In the genomic region with DNA sequence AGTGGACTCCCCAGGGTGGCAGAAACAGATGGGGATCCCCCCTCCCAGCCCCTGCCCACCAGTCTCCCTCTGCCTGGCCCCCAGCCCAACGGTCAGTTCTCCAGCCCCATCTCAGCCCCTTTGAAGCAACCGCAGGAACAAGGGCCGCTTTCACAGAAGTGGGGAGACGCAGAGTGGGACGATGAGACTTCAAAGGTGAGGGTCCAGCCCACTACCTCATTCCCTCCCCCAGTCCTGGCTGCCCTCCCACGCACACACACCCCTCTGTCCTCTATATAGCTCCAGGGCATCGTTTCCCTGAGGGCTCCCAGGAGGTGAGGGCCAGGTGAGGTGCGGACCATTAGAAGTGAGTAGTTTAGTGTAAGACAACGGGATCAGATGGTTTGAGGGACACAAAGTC, we compare ENCODE assay signal across 28 mouse cellular contexts. TPM values are rescaled to one million over a fixed set of nuclear protein-coding genes. Genes with fewer than 3 reads are reported as not detected.
A peak's percentile ranks its signal among the peaks of the same experiment; 100 is the strongest.
DNase-seq lines count a peak whose midpoint lies in the region; ATAC-seq and TF ChIP-seq lines count a peak whose summit lies in the region.
"Had no signal": no experiment of that assay in that cellular context is flagged by ENCODE, and none has a peak within 500 bp of the region (broad histone marks: within the 10 kb centered on the region; RNA-seq: fewer than 3 reads in every experiment).

Gene Prss56, plus strand, starts transcription at position 301 of the 400 bp plus-strand sequence.

- H3K4me3 ChIP-seq in hindbrain, embryonic 10.5 days = no peak within 1 kb of the TSS
- no peak within 1 kb of the TSS for H3K4me3 ChIP-seq in hindbrain, embryonic 12.5 days
- peak within 1 kb of the TSS; percentile 67 for H3K4me3 ChIP-seq in E14TG2a.4 (replicated peaks; ENCODE audit: low read length)
- H3K4me3 ChIP-seq in ES-E14 (ENCODE audit: insufficient read depth in 1 of 2, low read depth in 1 of 2, low read length in 2 of 2, poor library complexity in 1 of 2, severe bottlenecking in 1 of 2) = peak within 1 kb of the TSS; percentile 26 to 45; a peak in 2 of 4 replicates
- H3K4me3 ChIP-seq in macrophage (ENCODE audit: inconsistent target) = no peak within 1 kb of the TSS
- H3K4me3 ChIP-seq in midbrain, embryonic 13.5 days (replicated peaks) = no peak within 1 kb of the TSS
- H3K4me3 ChIP-seq: embryonic facial prominence, embryonic 13.5 days; erythroblast, embryonic 14.5 days; forebrain, embryonic 10.5 days had no signal

- no peak for TF ChIP-seq CTCF in E14TG2a.4 (conservative IDR thresholded peaks at IDR 0.05; ENCODE audit: low read length)

- in situ Hi-C loops in ES-E14 (cut with MboI; ENCODE audit: low sequenced_read_pairs in 2 of 2, unreplicated experiment in 2 of 2) = no loop called here

- peaks cover 40% of the 10 kb centered on the region for H3K4me1 ChIP-seq in hindbrain, embryonic 10.5 days (replicated peaks)
- H3K4me1 ChIP-seq in hindbrain, embryonic 12.5 days = peaks cover 22% of the 10 kb centered on the region
- H3K4me1 ChIP-seq in E14TG2a.4 (replicated peaks; ENCODE audit: low read depth, low read length) (peaks cover 51% of the 10 kb centered on the region), ES-E14 (ENCODE audit: control insufficient read depth in 2 of 2, insufficient read depth in 2 of 2, low read length in 2 of 2, poor library complexity in 1 of 2) (peaks cover 2 to 15% of the 10 kb centered on the region in 2 experiments; a peak in 3 of 4 replicates)
- peaks cover 21% of the 10 kb centered on the region for H3K4me1 ChIP-seq in midbrain, embryonic 13.5 days (replicated peaks)

- H3K4me2 ChIP-seq in hindbrain, embryonic 12.5 days (replicated peaks) = no peak within 1 kb of the TSS
- H3K4me2 ChIP-seq in midbrain, embryonic 13.5 days (replicated peaks) = no peak within 1 kb of the TSS

- H3K27me3 ChIP-seq in hindbrain, embryonic 10.5 days (ENCODE audit: insufficient read depth, poor library complexity, severe bottlenecking) = peaks cover 83% of the 10 kb centered on the region
- peaks cover 66% of the 10 kb centered on the region for H3K27me3 ChIP-seq in hindbrain, embryonic 12.5 days
- H3K27me3 ChIP-seq in E14TG2a.4 (ENCODE audit: insufficient read depth, low read length) = peaks cover 69% of the 10 kb centered on the region
- H3K27me3 ChIP-seq in midbrain, embryonic 13.5 days = peaks cover 54% of the 10 kb centered on the region

- no peaks in the 10 kb centered on the region for H3K36me3 ChIP-seq in hindbrain, embryonic 10.5 days
- H3K36me3 ChIP-seq in hindbrain, embryonic 12.5 days = no peaks in the 10 kb centered on the region
- H3K36me3 ChIP-seq in E14TG2a.4 (ENCODE audit: insufficient read depth, low read length) (no peaks in the 10 kb centered on the region), ES-E14 (ENCODE audit: control insufficient read depth, insufficient read depth, low read length, poor library complexity, severe bottlenecking) (no peaks in the 10 kb centered on the region), macrophage (ENCODE audit: inconsistent target) (no peaks in the 10 kb centered on the region)
- H3K36me3 ChIP-seq in midbrain, embryonic 13.5 days = no peaks in the 10 kb centered on the region
- H3K36me3 ChIP-seq: embryonic facial prominence, embryonic 13.5 days; embryonic facial prominence, embryonic 15.5 days; forebrain, embryonic 10.5 days; forebrain, embryonic 12.5 days had no signal

- 0 out of 2 replicates have a peak within 1 kb of the TSS, but pooled peaks have one; percentile 12 for H3K27ac ChIP-seq in hindbrain, embryonic 10.5 days
- no peak within 1 kb of the TSS for H3K27ac ChIP-seq in hindbrain, embryonic 12.5 days
- H3K27ac ChIP-seq in ES-E14 (ENCODE audit: insufficient read depth, low read depth, low read length, poor library complexity, severe bottlenecking) = no peak within 1 kb of the TSS
- H3K27ac ChIP-seq in macrophage = peak within 1 kb of the TSS; percentile 93; the same call in 1 of the 2 replicates
- no peak within 1 kb of the TSS for H3K27ac ChIP-seq in midbrain, embryonic 13.5 days
- H3K27ac ChIP-seq: embryonic facial prominence, embryonic 13.5 days; embryonic facial prominence, embryonic 15.5 days; forebrain, embryonic 10.5 days; forebrain, embryonic 12.5 days had no signal

- H3K79me2 ChIP-seq in macrophage (ENCODE audit: inconsistent target) = no peaks in the 10 kb centered on the region

- H3K9ac ChIP-seq in hindbrain, embryonic 12.5 days = no peak within 1 kb of the TSS
- no peak within 1 kb of the TSS for H3K9ac ChIP-seq in ES-E14 (ENCODE audit: insufficient read depth, low read depth, low read length, poor library complexity, severe bottlenecking)
- H3K9ac ChIP-seq in midbrain, embryonic 13.5 days (replicated peaks) = no peak within 1 kb of the TSS
- H3K9ac ChIP-seq: embryonic facial prominence, embryonic 13.5 days; embryonic facial prominence, embryonic 15.5 days; forebrain, embryonic 12.5 days had no signal

- no peaks in the 10 kb centered on the region for H3K9me3 ChIP-seq in hindbrain, embryonic 10.5 days
- H3K9me3 ChIP-seq in hindbrain, embryonic 12.5 days (replicated peaks) = no peaks in the 10 kb centered on the region
- H3K9me3 ChIP-seq in E14TG2a.4 (ENCODE audit: low read length) = no peaks in the 10 kb centered on the region
- H3K9me3 ChIP-seq in ES-E14 (ENCODE audit: control insufficient read depth, insufficient read depth, low read depth, low read length) = no peaks in the 10 kb centered on the region
- H3K9me3 ChIP-seq in midbrain, embryonic 13.5 days = no peaks in the 10 kb centered on the region
- H3K9me3 ChIP-seq: embryonic facial prominence, embryonic 13.5 days; embryonic facial prominence, embryonic 15.5 days; forebrain, embryonic 10.5 days; forebrain, embryonic 12.5 days had no signal

- WGBS in hindbrain, embryonic 10.5 days = 55% methylated on average over 9 of the region's 9 CpGs
- WGBS in hindbrain, embryonic 12.5 days = 63% methylated on average over 9 of the region's 9 CpGs
- 93% methylated on average over 9 of the region's 9 CpGs for WGBS in macrophage (ENCODE audit: missing documents)
- whole genome bisulfite sequencing in midbrain, embryonic 13.5 days = 63% methylated on average over 9 of the region's 9 CpGs

- DNase-seq in hindbrain, embryonic 10.5 days (ENCODE audit: low spot score) = no peak
- DNase-seq in ES-E14 (ENCODE audit: low read depth, low spot score) = no peak
- DNase-seq in cerebellum, adult 18-20 months = no peak
- DNase-seq: adrenal gland, adult 2 months; adrenal gland, postnatal 10 days; adrenal gland, postnatal 25 days; B cell, adult 2 months; cerebellum, adult 11-12 months; cerebellum, adult 8-10 months; cerebellum, adult 9-11 months; cerebellum, postnatal 14 days; cerebellum, postnatal 36 days; embryo, embryonic 11 days had no signal

- ATAC-seq in hindbrain, embryonic 12.5 days (ENCODE audit: low FRiP score) = no peak
- no peak for ATAC-seq in midbrain, embryonic 13.5 days
- ATAC-seq: CD4-positive, CD25-positive, alpha-beta regulatory T cell, adult 4 months; forebrain, embryonic 14.5 days; forebrain, embryonic 16.5 days had no signal

TF ChIP-seq in ES-E14, 5 proteins besides CTCF, POLR2A, EP300 and RAD21:
- no peak for TF ChIP-seq ZNF384 (IDR thresholded peaks at IDR 0.05; ENCODE audit: low read depth, low read length)
- TF ChIP-seq HCFC1 (IDR thresholded peaks at IDR 0.05; ENCODE audit: borderline replicate concordance, insufficient read depth, low read length) = no peak
- no peak for TF ChIP-seq CHD2 (IDR thresholded peaks at IDR 0.05; ENCODE audit: low read depth, low read length)
- no peak for TF ChIP-seq ZC3H11A (IDR thresholded peaks at IDR 0.05; ENCODE audit: borderline replicate concordance, low read depth, low read length)
- TF ChIP-seq MAFK (IDR thresholded peaks at IDR 0.05; ENCODE audit: insufficient read depth, low read depth, low read length) = no peak

RNA-seq across cellular contexts. Expression of gene Prss56, which starts in this region (rescaled TPM):
- 0.34 and 5.8 TPM in 2 replicates for polyA plus RNA-seq in hindbrain, embryonic 10.5 days (2016; fragmentation: Nextera tagmentation; extraction: Ambion mirVana)
- 3.6 and 9.3 TPM in 2 replicates for polyA plus RNA-seq in hindbrain, embryonic 12.5 days (2016; fragmentation: Nextera tagmentation; extraction: Ambion mirVana)
- total RNA-seq in ES-E14 (2012; rRNA removed) = 0.36 and 0.37 TPM in 2 replicates
- total RNA-seq in macrophage (2018; cell fraction: chromatin; rRNA removed) = not detected
- total RNA-seq in macrophage (2018; cell fraction: cytosol; rRNA removed) = not detected
- not detected for total RNA-seq in macrophage (2018; cell fraction: nucleus; rRNA removed)
- not detected in 3 replicates for polyA plus RNA-seq in macrophage (2018)
- polyA plus RNA-seq in midbrain, embryonic 13.5 days (2015; fragmentation: Nextera tagmentation; extraction: Ambion mirVana) = 0.12 TPM in 1 of 2 replicates, not detected in the other
- total RNA-seq: adrenal gland, adult 2 months; adrenal gland, postnatal 10 days; adrenal gland, postnatal 25 days; adrenal gland, postnatal 4 days; CH12.LX; common myeloid progenitor, adult 5-6 weeks had no signal
- polyA plus RNA-seq: CD4-positive, CD25-positive, alpha-beta regulatory T cell, adult 4 months; embryonic facial prominence, embryonic 13.5 days; erythroblast, embryonic 14.5 days; forebrain, embryonic 10.5 days; forebrain, embryonic 12.5 days had no signal

Comparison
In these comparisons a context has a peak if more than half of its experiments do, and no peak if none do; other contexts are left out.
1. H3K27ac ChIP-seq: peak in hindbrain, embryonic 10.5 days (single experiment) and macrophage (single experiment); none in hindbrain, embryonic 12.5 days (single experiment), ES-E14 (single experiment) and midbrain, embryonic 13.5 days (single experiment).
2. H3K4me3 ChIP-seq: peak in E14TG2a.4 (single experiment) and ES-E14 (2 of 2); none in hindbrain, embryonic 10.5 days (single experiment), hindbrain, embryonic 12.5 days (single experiment), macrophage (single experiment) and midbrain, embryonic 13.5 days (single experiment).